Mouse (Mus musculus) hindbrain, embryonic 15.5 days (tissue): ENCODE data around the gene Aurkc. TPM values are rescaled to one million over a fixed set of nuclear protein-coding genes. Genes with fewer than 3 reads are reported as not detected.
"Not testable (repeated sequence)": the region's sequence is repeated elsewhere in the genome, so short reads cannot be mapped to it uniquely, and the experiment has no call there.

Experiments
- ATAC-seq: fragments of 200-750 bp; cut with Nextera tagmentation; 2 replicates; pipeline ENCODE4 v1.8.0; 2017; ENCODE audit warnings: low read depth, moderate number of reproducible peaks, moderate TSS enrichment; ENCODE audit not compliant: low FRiP score
- H3K27ac ChIP-seq: fragments of 300-500 bp; sonication (generic); replicated peaks from 2 replicates; pipeline ENCODE4 v1.5.1; 2015; ENCODE audit warnings: mild to moderate bottlenecking, inconsistent platforms
- H3K27me3 ChIP-seq: fragments of 300-500 bp; sonication (generic); 2 replicates; pipeline ENCODE4 v1.6.1; 2015; ENCODE audit warnings: control low read depth, inconsistent platforms
- H3K36me3 ChIP-seq: fragments of 300-500 bp; sonication (generic); 2 replicates; pipeline ENCODE4 v1.6.1; 2015; ENCODE audit warnings: control low read depth, inconsistent platforms
- H3K4me1 ChIP-seq: fragments of 300-500 bp; sonication (generic); replicated peaks from 2 replicates; pipeline ENCODE4 v1.6.1; 2015; ENCODE audit warnings: control low read depth, inconsistent platforms
- H3K4me2 ChIP-seq: fragments of 300-500 bp; sonication (generic); 2 replicates; pipeline ENCODE4 v1.6.1; 2015; ENCODE audit warnings: moderate library complexity, mild to moderate bottlenecking, inconsistent platforms
- H3K4me3 ChIP-seq: fragments of 300-500 bp; sonication (generic); 2 replicates; pipeline ENCODE4 v1.5.1; 2015; ENCODE audit warnings: mild to moderate bottlenecking, inconsistent platforms
- H3K9ac ChIP-seq: fragments of 300-500 bp; sonication (generic); 2 replicates; pipeline ENCODE4 v1.6.1; 2015; ENCODE audit warnings: inconsistent platforms
- H3K9me3 ChIP-seq: fragments of 300-500 bp; sonication (generic); 2 replicates; pipeline ENCODE4 v1.6.1; 2016; ENCODE audit warnings: control low read depth, inconsistent platforms
- WGBS: fragments of 180-500 bp; shearing (Covaris S2); methylation state at CpG from one replicate; pipeline ENCODE4 v1.1.7; 2015; 5-methylcytosine and 5-hydroxymethylcytosine counted together
- polyA plus RNA-seq: library from polyadenylated mRNA; unstranded; fragments of >200 nt; fragmentation: Nextera tagmentation; extraction: Ambion mirVana; gene quantifications from 2 replicates; pipeline ENCODE4 v1.2.1, GENCODE M21; 2015

The Aurkc gene
- polyA plus RNA-seq: 0.33 TPM in 1 of 2 replicates, not detected in the other

DNA sequence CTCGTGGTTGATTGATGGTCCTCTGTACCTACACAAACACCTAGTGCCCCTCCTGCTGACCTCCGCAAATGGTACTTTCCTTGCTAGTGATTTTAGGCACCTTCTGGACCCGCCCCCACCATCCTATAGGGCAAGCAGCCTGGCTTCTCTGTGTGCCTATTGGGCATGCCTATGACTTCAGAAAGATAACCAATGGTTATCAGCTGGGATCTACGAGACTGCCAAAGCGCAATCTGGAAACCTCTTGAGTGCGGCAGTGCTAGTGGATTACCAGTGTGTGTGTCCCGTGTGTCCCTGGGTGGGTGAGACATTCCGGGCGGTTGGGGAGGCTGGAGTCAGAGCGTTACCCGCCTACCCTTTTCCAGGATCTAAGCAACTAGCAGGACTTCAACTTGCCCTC is at the start of gene Aurkc:
Gene Aurkc (plus strand): TSS at position 50 of the 400 bp plus-strand sequence.
- not testable (repeated sequence) for H3K9ac ChIP-seq, ATAC-seq, H3K4me1 ChIP-seq, H3K36me3 ChIP-seq, H3K27me3 ChIP-seq, H3K9me3 ChIP-seq, H3K4me3 ChIP-seq, H3K27ac ChIP-seq, H3K4me2 ChIP-seq
- 86% methylated on average over 11 of the region's 11 CpGs for WGBS

- not testable (repeated sequence) for H3K36me3 ChIP-seq
These were observed 47.0 kb upstream of the Aurkc start for GRCm38 (mm10) chr7:6948061-6948460.

GRCm38 (mm10) chr7:6956576-6956975 is 38.5 kb upstream of the Aurkc start:
- Histone ChIP-seq H3K36me3 (0 out of 2 replicates have a peak, but pooled peaks cover under 1% of the 10 kb centered on the region), H3K4me2 (no peak overlapping the region), H3K27me3 (no peaks in the 10 kb centered on the region), H3K9ac (no peak overlapping the region), H3K4me3 (no peak overlapping the region), H3K4me1 (no peaks in the 10 kb centered on the region), H3K27ac (no peak overlapping the region), H3K9me3 (no peaks in the 10 kb centered on the region)
- 89% methylated on average over 4 of the region's 4 CpGs for WGBS
- ATAC-seq: no peak

More at GRCm38 (mm10) chr7:6948061-6948460, 47.0 kb upstream of the Aurkc start:
- not testable (repeated sequence) for ATAC-seq, H3K4me3 ChIP-seq, H3K4me1 ChIP-seq, H3K9me3 ChIP-seq, H3K27ac ChIP-seq, H3K9ac ChIP-seq, H3K27me3 ChIP-seq, H3K4me2 ChIP-seq
- WGBS: 96% methylated on average over 20 of the region's 20 CpGs

DNA sequence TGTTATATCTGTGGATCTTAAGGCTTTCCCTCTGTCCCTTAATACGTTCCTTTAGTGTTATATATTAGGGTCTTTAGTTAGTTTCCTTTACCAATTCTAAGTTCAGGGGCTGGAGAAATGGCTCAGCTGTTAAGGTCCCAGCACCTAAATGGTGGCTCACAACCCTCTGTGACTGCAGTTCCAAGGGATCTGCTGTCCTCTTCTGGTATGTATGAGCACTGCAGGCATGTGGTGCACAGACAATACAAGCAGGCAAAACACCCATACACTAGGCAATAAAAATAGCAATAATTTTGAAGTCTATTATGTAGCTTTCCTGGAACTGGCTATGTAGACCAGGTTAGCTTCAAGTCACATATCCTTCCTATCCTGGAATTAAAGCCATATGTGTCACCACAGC is 36.5 kb upstream of the Aurkc start:
- Histone ChIP-seq H3K9ac (no peak overlapping the region), H3K36me3 (peaks cover 15% of the 10 kb centered on the region; the same call in 1 of the 2 replicates), H3K27ac (no peak overlapping the region), H3K9me3 (no peaks in the 10 kb centered on the region), H3K4me1 (no peaks in the 10 kb centered on the region), H3K27me3 (no peaks in the 10 kb centered on the region), H3K4me2 (no peak overlapping the region), H3K4me3 (no peak overlapping the region)
- ATAC-seq: no peak
- WGBS: 96% methylated on average over 1 of the region's 1 CpGs

GRCm38 (mm10) chr7:6973566-6973965 is 21.5 kb upstream of the Aurkc start:
- H3K9ac ChIP-seq: no peak overlapping the region
- no peak overlapping the region for H3K4me2 ChIP-seq
- H3K36me3 ChIP-seq: no peaks in the 10 kb centered on the region
- H3K27me3 ChIP-seq: no peaks in the 10 kb centered on the region
- ATAC-seq: no peak
- no peak overlapping the region for H3K27ac ChIP-seq
- no peak overlapping the region for H3K4me3 ChIP-seq
- H3K9me3 ChIP-seq: no peaks in the 10 kb centered on the region; the same call in 1 of the 2 replicates
- no peaks in the 10 kb centered on the region for H3K4me1 ChIP-seq
- WGBS: 79% methylated on average over 1 of the region's 1 CpGs

DNA sequence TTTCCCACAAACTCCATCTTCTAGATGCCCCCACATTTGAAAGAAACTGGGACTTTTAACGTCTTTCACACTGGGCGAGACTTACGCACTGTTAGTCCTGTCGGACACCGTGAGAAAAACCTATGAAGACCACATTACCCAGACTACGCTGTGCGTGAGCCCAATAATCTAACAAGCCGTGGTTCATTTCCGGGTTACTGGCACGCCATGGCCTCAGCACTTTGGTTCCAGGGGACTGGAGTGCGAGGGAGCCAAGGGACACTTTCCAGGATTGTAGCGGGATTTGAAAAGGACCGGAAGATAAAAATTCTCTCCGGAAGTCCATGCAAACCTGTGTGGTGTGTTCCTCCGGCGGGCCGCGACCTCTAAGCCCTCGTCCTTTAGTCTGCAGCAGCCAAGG is 18.2 kb upstream of the Aurkc start:
- no peaks in the 10 kb centered on the region for H3K4me1 ChIP-seq
- no peak overlapping the region for H3K4me2 ChIP-seq
- H3K4me3 ChIP-seq: no peak overlapping the region
- no peaks in the 10 kb centered on the region; the same call in 1 of the 2 replicates for H3K9me3 ChIP-seq
- ATAC-seq: no peak
- H3K27me3 ChIP-seq: no peaks in the 10 kb centered on the region
- H3K9ac ChIP-seq: no peak overlapping the region
- WGBS: 93% methylated on average over 19 of the region's 19 CpGs
- no peaks in the 10 kb centered on the region for H3K36me3 ChIP-seq
- H3K27ac ChIP-seq: no peak overlapping the region

DNA sequence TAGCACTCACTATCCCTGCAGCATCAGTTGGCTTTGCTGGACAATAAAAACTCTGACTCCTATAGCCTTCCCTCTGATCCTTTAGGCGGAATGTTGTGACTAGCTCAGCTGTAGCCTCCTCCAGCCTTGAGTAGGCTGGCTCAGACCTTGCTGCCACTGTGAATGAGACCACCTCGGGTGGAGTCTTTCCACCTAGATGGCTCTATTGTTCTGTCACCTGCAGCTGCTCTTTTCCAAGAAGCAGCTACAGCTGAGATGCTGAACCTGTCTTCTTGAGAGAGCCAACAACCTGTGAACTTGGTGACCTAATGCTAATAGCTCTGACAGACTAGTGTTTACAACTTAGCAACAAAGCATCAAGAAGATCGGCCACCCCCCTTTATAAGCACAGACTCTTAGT is 3.8 kb downstream of the Aurkc start:
- not testable (repeated sequence) for H3K4me2 ChIP-seq, H3K27me3 ChIP-seq, H3K4me1 ChIP-seq, ATAC-seq, H3K36me3 ChIP-seq, H3K9ac ChIP-seq, H3K27ac ChIP-seq, H3K9me3 ChIP-seq, H3K4me3 ChIP-seq
- WGBS: 68% methylated on average over 3 of the region's 3 CpGs

DNA sequence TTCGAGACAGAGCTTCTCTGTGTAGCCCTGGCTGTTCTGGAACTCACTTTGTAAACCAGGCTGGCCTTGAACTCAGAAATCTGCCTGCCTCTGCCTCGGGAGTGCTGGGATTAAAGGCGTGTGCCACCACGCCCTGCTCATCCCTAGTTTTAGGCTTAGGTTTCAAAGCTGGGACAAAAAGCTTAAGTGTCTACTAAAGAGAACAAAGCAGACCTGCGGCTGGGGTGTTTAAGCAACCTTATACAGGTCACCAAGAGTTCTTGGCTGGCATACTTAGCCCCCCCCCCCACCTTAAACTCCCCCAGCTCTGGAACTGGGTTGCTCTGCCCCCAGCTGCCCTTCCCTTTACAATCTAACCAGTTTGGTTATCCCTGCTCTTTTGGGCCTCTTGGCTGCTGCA is 10.3 kb downstream of the Aurkc start:
- H3K9me3 ChIP-seq, H3K4me2 ChIP-seq, H3K4me3 ChIP-seq, H3K27me3 ChIP-seq, ATAC-seq, H3K36me3 ChIP-seq, H3K27ac ChIP-seq, H3K4me1 ChIP-seq, H3K9ac ChIP-seq: not testable (repeated sequence)
- WGBS: 82% methylated on average over 5 of the region's 5 CpGs

DNA sequence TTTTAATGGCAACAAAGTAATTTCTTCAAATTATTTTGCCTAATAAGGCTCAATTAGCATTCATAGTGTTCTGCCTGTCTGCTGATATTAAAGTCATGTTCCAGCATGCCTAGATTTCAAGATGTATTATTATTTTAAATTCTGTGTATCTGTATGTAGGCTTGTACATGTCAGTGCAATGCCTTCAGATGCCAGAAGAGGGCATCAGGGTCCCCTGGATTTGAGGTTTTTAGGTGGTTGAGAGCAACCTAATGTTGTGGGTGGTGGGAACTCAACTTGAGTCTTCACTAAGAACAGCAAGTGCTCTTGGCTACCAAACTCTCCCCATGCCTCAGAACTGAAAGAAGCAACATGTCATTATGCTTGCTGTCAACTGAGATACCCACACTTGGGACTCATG is 32.3 kb downstream of the Aurkc start:
- H3K4me3 ChIP-seq: no peak overlapping the region
- H3K27me3 ChIP-seq: no peaks in the 10 kb centered on the region
- H3K36me3 ChIP-seq: no peaks in the 10 kb centered on the region
- no peak overlapping the region for H3K4me2 ChIP-seq
- no peak overlapping the region for H3K27ac ChIP-seq
- no peaks in the 10 kb centered on the region for H3K9me3 ChIP-seq
- no peaks in the 10 kb centered on the region for H3K4me1 ChIP-seq
- H3K9ac ChIP-seq: no peak overlapping the region
- ATAC-seq: no peak

- WGBS: 44% methylated on average over 7 of the region's 7 CpGs
- ATAC-seq: not testable (repeated sequence)
These were observed 54.7 kb downstream of the Aurkc start for GRCm38 (mm10) chr7:7049659-7050320.

More at GRCm38 (mm10) chr7:7049659-7050320, 54.7 kb downstream of the Aurkc start:
- not testable (repeated sequence) for H3K27me3 ChIP-seq, H3K9me3 ChIP-seq, H3K27ac ChIP-seq, H3K4me2 ChIP-seq, H3K4me3 ChIP-seq, H3K36me3 ChIP-seq, H3K4me1 ChIP-seq, H3K9ac ChIP-seq

Other genes with a start within 250 kb of the Aurkc start
- 22.7 and 23.0 TPM in 2 replicates for gene Zfp954, start 126.2 kb downstream of the Aurkc start, polyA plus RNA-seq
- 12.9 and 13.2 TPM in 2 replicates for gene Zfp773, start 141.5 kb downstream of the Aurkc start, polyA plus RNA-seq
- 2.9 and 3.0 TPM in 2 replicates for gene Zfp418, start 176.0 kb downstream of the Aurkc start, polyA plus RNA-seq
- 8.7 and 9.2 TPM in 2 replicates for gene Zfp772, start 214.7 kb downstream of the Aurkc start, polyA plus RNA-seq